Mouse (Mus musculus) ovary, adult 18-20 months (tissue): Measurements from ENCODE around the gene Nptx2.

Experiments used
- DNase-seq: peaks from one replicate; pipeline ENCODE4 v3.0.0; 2022; ENCODE audit warnings: low spot score, mixed read lengths

Gene Nptx2

GRCm38 (mm10) chr5:144585100-144585499 is 39.4 kb downstream of the Nptx2 start:
- no peak for DNase-seq

GRCm38 (mm10) chr5:144591248-144591880 is 45.7 kb downstream of the Nptx2 start:
- DNase-seq: no peak

GRCm38 (mm10) chr5:144594796-144595195 is 49.1 kb downstream of the Nptx2 start:
- no peak for DNase-seq
